Mouse (Mus musculus): ENCODE results near the gene Rin2. TPM values are rescaled to one million over a fixed set of nuclear protein-coding genes. Genes with fewer than 3 reads are reported as not detected.

Rin2 gene
- polyA plus RNA-seq, 1 experiment from 2014 or later, result 11.9 TPM

DNA sequence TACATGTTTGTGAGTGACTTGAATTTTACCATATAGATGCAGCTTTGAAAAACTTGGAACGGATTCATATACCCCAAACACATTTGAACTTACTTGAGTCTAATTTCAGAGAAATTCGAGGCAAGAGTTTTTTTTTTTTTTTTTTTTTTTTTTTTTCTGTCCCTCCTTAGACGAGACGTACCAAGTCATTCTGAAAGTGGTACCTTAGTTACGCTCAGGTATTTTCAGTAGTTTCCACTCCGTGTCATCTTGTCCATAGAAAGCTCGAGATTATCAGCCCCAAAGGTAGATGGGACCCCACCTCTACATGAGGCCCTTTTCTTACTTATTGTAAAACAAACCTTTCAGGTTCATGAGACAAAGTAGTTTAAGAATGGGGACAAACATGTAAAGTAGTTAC is 55.9 kb downstream of the Rin2 start:
- WGBS, result 92% methylated on average over 7 of the region's 7 CpGs
- H3K27me3 ChIP-seq (replicated peaks; ENCODE audit: control insufficient read depth, insufficient read depth, low read length), result no peaks in the 10 kb centered on the region
- H3K4me2 ChIP-seq (replicated peaks; ENCODE audit: low read depth), result no peak overlapping the region
- H3K4me1 ChIP-seq (replicated peaks; ENCODE audit: control insufficient read depth, insufficient read depth, low read length), result no peaks in the 10 kb centered on the region
- H3K9ac ChIP-seq (ENCODE audit: low read depth, low read length), result no peak overlapping the region
- no peaks in the 10 kb centered on the region for H3K9me3 ChIP-seq (ENCODE audit: control insufficient read depth)
- no peak overlapping the region for H3K27ac ChIP-seq (ENCODE audit: low read depth, low read length)
- ATAC-seq, result no peak
- no peaks in the 10 kb centered on the region for H3K36me3 ChIP-seq (ENCODE audit: control insufficient read depth, insufficient read depth)
- TF ChIP-seq CTCF (IDR thresholded peaks at IDR 0.05; ENCODE audit: low read depth), result no peak
- no peak overlapping the region for H3K4me3 ChIP-seq (ENCODE audit: low read depth, low read length)

GRCm38 (mm10) chr2:145735079-145735478 is 60.1 kb downstream of the Rin2 start:
- no peak for TF ChIP-seq CTCF (IDR thresholded peaks at IDR 0.05; ENCODE audit: low read depth)
- ATAC-seq, result no peak
- WGBS, result 56% methylated on average over 5 of the region's 5 CpGs

DNA sequence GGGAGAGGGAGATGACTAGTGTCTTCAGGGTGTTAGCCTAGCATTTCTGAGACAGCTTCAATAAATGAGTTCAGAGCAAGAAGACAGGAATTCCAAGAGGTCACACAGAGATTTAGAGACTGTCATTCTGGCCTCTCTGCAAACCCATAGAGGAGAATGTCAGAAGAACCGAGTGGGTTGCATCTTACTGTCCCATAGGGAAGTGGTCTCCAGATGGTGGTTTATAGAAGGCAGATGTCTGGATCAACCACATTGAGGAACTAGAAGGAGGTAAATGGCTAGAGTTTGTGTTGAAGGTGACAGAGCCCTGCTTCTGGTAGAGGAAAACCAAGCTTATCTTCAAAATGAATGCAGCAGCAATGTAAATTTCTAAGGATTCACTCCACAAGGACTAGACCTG is 61.5 kb downstream of the Rin2 start:
- Histone ChIP-seq H3K4me1 (replicated peaks; ENCODE audit: control insufficient read depth, insufficient read depth, low read length) (no peaks in the 10 kb centered on the region), H3K9ac (ENCODE audit: low read depth, low read length) (no peak overlapping the region), H3K9me3 (ENCODE audit: control insufficient read depth) (no peaks in the 10 kb centered on the region), H3K27ac (ENCODE audit: low read depth, low read length) (no peak overlapping the region), H3K27me3 (replicated peaks; ENCODE audit: control insufficient read depth, insufficient read depth, low read length) (no peaks in the 10 kb centered on the region), H3K4me3 (ENCODE audit: low read depth, low read length) (no peak overlapping the region), H3K4me2 (replicated peaks; ENCODE audit: low read depth) (no peak overlapping the region), H3K36me3 (ENCODE audit: control insufficient read depth, insufficient read depth) (no peaks in the 10 kb centered on the region)
- no peak for ATAC-seq
- 70% methylated on average over 1 of the region's 1 CpGs for WGBS
- no peak for TF ChIP-seq CTCF (IDR thresholded peaks at IDR 0.05; ENCODE audit: low read depth)

More at GRCm38 (mm10) chr2:145735079-145735478, 60.1 kb downstream of the Rin2 start:
- Histone ChIP-seq H3K9me3 (ENCODE audit: control insufficient read depth) (no peaks in the 10 kb centered on the region), H3K27me3 (replicated peaks; ENCODE audit: control insufficient read depth, insufficient read depth, low read length) (no peaks in the 10 kb centered on the region), H3K4me3 (ENCODE audit: low read depth, low read length) (no peak overlapping the region), H3K4me1 (replicated peaks; ENCODE audit: control insufficient read depth, insufficient read depth, low read length) (no peaks in the 10 kb centered on the region), H3K36me3 (ENCODE audit: control insufficient read depth, insufficient read depth) (no peaks in the 10 kb centered on the region), H3K9ac (ENCODE audit: low read depth, low read length) (no peak overlapping the region), H3K4me2 (replicated peaks; ENCODE audit: low read depth) (no peak overlapping the region), H3K27ac (ENCODE audit: low read depth, low read length) (no peak overlapping the region)

GRCm38 (mm10) chr2:145737196-145737595 is 62.2 kb downstream of the Rin2 start:
- no peak for TF ChIP-seq CTCF (IDR thresholded peaks at IDR 0.05; ENCODE audit: low read depth)
- Histone ChIP-seq H3K4me1 (replicated peaks; ENCODE audit: control insufficient read depth, insufficient read depth, low read length) (no peaks in the 10 kb centered on the region), H3K4me3 (ENCODE audit: low read depth, low read length) (no peak overlapping the region), H3K36me3 (ENCODE audit: control insufficient read depth, insufficient read depth) (no peaks in the 10 kb centered on the region), H3K27ac (ENCODE audit: low read depth, low read length) (no peak overlapping the region), H3K9ac (ENCODE audit: low read depth, low read length) (no peak overlapping the region), H3K4me2 (replicated peaks; ENCODE audit: low read depth) (no peak overlapping the region), H3K27me3 (replicated peaks; ENCODE audit: control insufficient read depth, insufficient read depth, low read length) (no peaks in the 10 kb centered on the region), H3K9me3 (ENCODE audit: control insufficient read depth) (no peaks in the 10 kb centered on the region)
- WGBS, result 40% methylated on average over 5 of the region's 5 CpGs
- no peak for ATAC-seq

GRCm38 (mm10) chr2:145740729-145741128 is 65.7 kb downstream of the Rin2 start:
- TF ChIP-seq CTCF (IDR thresholded peaks at IDR 0.05; ENCODE audit: low read depth), result no peak
- H3K9me3 ChIP-seq (ENCODE audit: control insufficient read depth), result no peaks in the 10 kb centered on the region
- WGBS, result 90% methylated on average over 5 of the region's 5 CpGs
- no peaks in the 10 kb centered on the region for H3K36me3 ChIP-seq (ENCODE audit: control insufficient read depth, insufficient read depth)
- H3K27me3 ChIP-seq (replicated peaks; ENCODE audit: control insufficient read depth, insufficient read depth, low read length), result no peaks in the 10 kb centered on the region
- no peak overlapping the region for H3K4me3 ChIP-seq (ENCODE audit: low read depth, low read length)
- no peak overlapping the region for H3K4me2 ChIP-seq (replicated peaks; ENCODE audit: low read depth)
- no peak overlapping the region for H3K9ac ChIP-seq (ENCODE audit: low read depth, low read length)
- no peaks in the 10 kb centered on the region for H3K4me1 ChIP-seq (replicated peaks; ENCODE audit: control insufficient read depth, insufficient read depth, low read length)
- H3K27ac ChIP-seq (ENCODE audit: low read depth, low read length), result no peak overlapping the region
- ATAC-seq, result no peak

- 74% methylated on average over 13 of the region's 13 CpGs for WGBS
- Histone ChIP-seq H3K4me1 (replicated peaks; ENCODE audit: control insufficient read depth, insufficient read depth, low read length) (no peaks in the 10 kb centered on the region), H3K27ac (ENCODE audit: low read depth, low read length) (no peak overlapping the region), H3K9me3 (ENCODE audit: control insufficient read depth) (no peaks in the 10 kb centered on the region), H3K4me3 (ENCODE audit: low read depth, low read length) (no peak overlapping the region), H3K36me3 (ENCODE audit: control insufficient read depth, insufficient read depth) (no peaks in the 10 kb centered on the region), H3K9ac (ENCODE audit: low read depth, low read length) (no peak overlapping the region), H3K27me3 (replicated peaks; ENCODE audit: control insufficient read depth, insufficient read depth, low read length) (no peaks in the 10 kb centered on the region), H3K4me2 (replicated peaks; ENCODE audit: low read depth) (no peak overlapping the region)
- ATAC-seq, result no peak
- no peak for TF ChIP-seq CTCF (IDR thresholded peaks at IDR 0.05; ENCODE audit: low read depth)
Measured at GRCm38 (mm10) chr2:145742795-145743710, 68.0 kb downstream of the Rin2 start.

All from intestine, postnatal 0 days (tissue).